In the genomic region with DNA sequence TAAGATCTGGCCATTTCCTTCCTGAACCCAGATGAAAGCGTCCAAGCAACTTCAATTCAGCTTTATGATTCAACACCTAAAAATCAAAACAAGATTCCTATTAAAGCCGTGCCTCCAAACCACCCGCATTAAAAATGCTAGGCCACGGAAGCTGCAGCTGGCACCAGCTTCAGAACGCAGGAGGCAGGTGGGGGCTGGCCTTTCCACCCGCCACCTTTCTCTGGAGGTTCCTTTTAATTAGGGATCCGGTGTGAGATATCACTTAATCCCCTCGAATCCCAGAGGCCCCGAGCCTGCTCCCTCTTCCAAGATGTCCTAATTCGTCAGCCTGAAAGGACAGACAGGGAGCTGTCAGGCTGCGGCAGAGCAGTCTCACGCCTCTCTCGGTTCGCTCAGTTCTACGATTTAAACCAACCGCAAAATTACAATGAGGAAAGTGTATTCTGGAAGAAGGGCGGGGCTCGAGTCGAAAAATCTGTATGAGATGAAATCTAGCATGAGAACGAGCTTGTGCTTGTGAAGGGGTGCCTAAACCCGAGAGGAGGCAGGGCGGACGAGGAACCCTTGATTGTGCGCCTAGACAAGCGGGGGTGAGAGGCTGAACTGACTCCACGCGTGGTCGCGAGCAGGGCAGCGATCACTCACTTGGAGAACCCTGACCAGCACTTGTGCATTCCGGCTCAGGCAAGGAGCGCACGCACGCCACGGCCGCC, we compare ENCODE assay signal across 8 mouse cellular contexts. TPM values are rescaled to one million over a fixed set of nuclear protein-coding genes. Genes with fewer than 3 reads are reported as not detected.
DNase-seq lines count a peak whose midpoint lies in the region; ATAC-seq lines count a peak whose summit lies in the region.

No protein-coding gene starts in this region.

- 0 out of 2 replicates have a peak, but pooled peaks cover 2% of the 10 kb centered on the region for H3K36me3 ChIP-seq in heart, embryonic 10.5 days
- no peaks in the 10 kb centered on the region for H3K36me3 ChIP-seq in intestine, embryonic 14.5 days (ENCODE audit: control insufficient read depth, insufficient read depth, low read length)
- no peaks in the 10 kb centered on the region for H3K36me3 ChIP-seq in neural tube, embryonic 13.5 days

- H3K4me1 ChIP-seq in heart, embryonic 10.5 days: peaks cover 24% of the 10 kb centered on the region
- H3K4me1 ChIP-seq in intestine, embryonic 14.5 days (replicated peaks; ENCODE audit: control insufficient read depth, insufficient read depth, low read length): peaks cover 14% of the 10 kb centered on the region
- peaks cover 32% of the 10 kb centered on the region for H3K4me1 ChIP-seq in neural tube, embryonic 13.5 days (replicated peaks)

- peak overlapping the region; percentile 82 for H3K27ac ChIP-seq in heart, embryonic 10.5 days
- no peak overlapping the region for H3K27ac ChIP-seq in intestine, embryonic 14.5 days (ENCODE audit: low read depth)
- no peak overlapping the region for H3K27ac ChIP-seq in neural tube, embryonic 13.5 days (replicated peaks)

- peak overlapping the region; percentile 73 for H3K4me2 ChIP-seq in intestine, embryonic 14.5 days (ENCODE audit: low read length)
- H3K4me2 ChIP-seq in neural tube, embryonic 13.5 days: peak overlapping the region; percentile 100

- no peaks in the 10 kb centered on the region for H3K9me3 ChIP-seq in heart, embryonic 10.5 days
- no peaks in the 10 kb centered on the region for H3K9me3 ChIP-seq in intestine, embryonic 14.5 days (ENCODE audit: control insufficient read depth, low read length)
- no peaks in the 10 kb centered on the region for H3K9me3 ChIP-seq in neural tube, embryonic 13.5 days

- ATAC-seq in intestine, embryonic 14.5 days (replicated peaks; ENCODE audit: low FRiP score, low TSS enrichment, low read depth): no peak
- ATAC-seq in neural tube, embryonic 13.5 days (ENCODE audit: low read depth): peak; percentile 38; the same call in 1 of the 2 replicates

- peak overlapping the region; percentile 73 for H3K4me3 ChIP-seq in heart, embryonic 10.5 days
- peak overlapping the region; percentile 39 for H3K4me3 ChIP-seq in intestine, embryonic 14.5 days (ENCODE audit: low read depth, low read length)
- H3K4me3 ChIP-seq in neural tube, embryonic 13.5 days: peak overlapping the region; percentile 63

- peak overlapping the region; percentile 40 for H3K9ac ChIP-seq in intestine, embryonic 14.5 days (ENCODE audit: low read length)
- peak overlapping the region; percentile 67 for H3K9ac ChIP-seq in neural tube, embryonic 13.5 days

- no peak for DNase-seq in heart, embryonic 10.5 days (ENCODE audit: low spot score)
- no peak for DNase-seq in heart, postnatal 4 days
- DNase-seq in 3134 (ENCODE audit: extremely low read depth, insufficient read length, low spot score): peak; percentile 31
- DNase-seq in embryo, embryonic 10.5 days (ENCODE audit: low spot score): peak; percentile 53
- DNase-seq in intestine, embryonic 14.5 days (ENCODE audit: low spot score): peak; percentile 80
- no peak for DNase-seq in thymus, postnatal 25 days
- no peak for DNase-seq in right cerebral cortex, postnatal 4 days

- peaks cover 39% of the 10 kb centered on the region for H3K27me3 ChIP-seq in heart, embryonic 10.5 days (ENCODE audit: insufficient read depth, poor library complexity, severe bottlenecking)
- peaks cover 36% of the 10 kb centered on the region for H3K27me3 ChIP-seq in intestine, embryonic 14.5 days (replicated peaks; ENCODE audit: control insufficient read depth, insufficient read depth, low read length)
- H3K27me3 ChIP-seq in neural tube, embryonic 13.5 days: peaks cover 70% of the 10 kb centered on the region

- 4% methylated on average over 36 of the region's 36 CpGs for WGBS in heart, embryonic 10.5 days
- WGBS in intestine, embryonic 14.5 days: 3% methylated on average over 36 of the region's 36 CpGs
- WGBS in neural tube, embryonic 13.5 days: 2% methylated on average over 36 of the region's 36 CpGs

RNA-seq across cellular contexts. Expression of a gene that starts 1.5 kb away (rescaled TPM):
- 2.1 and 2.3 TPM in 2 replicates for polyA plus RNA-seq in heart, embryonic 10.5 days (2016; fragmentation: Nextera tagmentation; extraction: Ambion mirVana)
- total RNA-seq in heart, postnatal 4 days (2021): 1 to 10 TPM; 8.4 to 9.0 TPM
- 3.1 and 3.5 TPM in 2 replicates for polyA plus RNA-seq in intestine, embryonic 14.5 days (2014; fragmentation: Nextera tagmentation; extraction: Ambion mirVana)
- 0.56 and 1.1 TPM in 2 replicates for polyA plus RNA-seq in neural tube, embryonic 13.5 days (2015; fragmentation: Nextera tagmentation; extraction: Ambion mirVana)

Comparison
In these comparisons a context has a peak if more than half of its experiments do, and no peak if none do; other contexts are left out.
1. DNase-seq: peak in 3134 (single experiment), embryo, embryonic 10.5 days (single experiment) and intestine, embryonic 14.5 days (single experiment); none in heart, embryonic 10.5 days (single experiment), heart, postnatal 4 days (single experiment), thymus, postnatal 25 days (single experiment) and right cerebral cortex, postnatal 4 days (single experiment).
2. Peak in every context shown above with its lines, with median percentiles within 50 percentile points of each other: H3K4me3 ChIP-seq.